Mouse (Mus musculus) cerebellum, postnatal 25 days (tissue): ENCODE results near the gene Lhpp.

Experiments used
- DNase-seq, 2 experiments: peaks; one replicate each; pipeline ENCODE4 v3.0.0; 2021; ENCODE audit warnings: mixed read lengths in 2 of 2

Lhpp gene

GRCm38 (mm10) chr7:132683923-132684322 is 73.5 kb downstream of the Lhpp start:
- peak in 1 of 2 experiments; percentile 49 for DNase-seq

GRCm38 (mm10) chr7:132686515-132686914 is 76.1 kb downstream of the Lhpp start:
- DNase-seq: no peak

DNA sequence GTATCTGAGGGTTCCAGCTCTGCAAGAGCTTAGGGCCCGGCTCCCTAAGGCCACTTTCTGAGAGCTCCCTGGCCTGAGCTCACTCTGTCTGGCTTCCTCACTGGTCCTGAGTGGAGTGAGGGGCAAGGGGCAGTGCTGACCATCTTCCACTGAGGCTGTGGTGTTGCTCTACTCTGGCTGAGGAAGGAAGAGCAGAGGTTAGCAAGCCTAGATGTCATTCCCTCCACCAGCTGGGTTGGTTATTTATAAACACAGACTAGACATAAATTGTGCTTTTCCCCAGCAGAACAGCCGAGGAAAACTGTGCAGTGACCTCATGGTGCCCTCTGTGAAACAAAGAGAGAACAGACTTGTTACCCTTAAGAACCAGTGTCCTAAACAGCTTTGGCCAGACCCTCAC is 77.5 kb downstream of the Lhpp start:
- DNase-seq: no peak

- DNase-seq: no peak
Observed at GRCm38 (mm10) chr7:132688721-132689120, 78.3 kb downstream of the Lhpp start.

GRCm38 (mm10) chr7:132689722-132690121 is 79.3 kb downstream of the Lhpp start:
- DNase-seq: no peak

- no peak for DNase-seq
Observed at GRCm38 (mm10) chr7:132690716-132691472, 80.5 kb downstream of the Lhpp start.

GRCm38 (mm10) chr7:132692719-132693118 is 82.3 kb downstream of the Lhpp start:
- peak; percentile 38 to 59 for DNase-seq

- no peak for DNase-seq
Observed at GRCm38 (mm10) chr7:132693561-132693960, 83.1 kb downstream of the Lhpp start.

DNA sequence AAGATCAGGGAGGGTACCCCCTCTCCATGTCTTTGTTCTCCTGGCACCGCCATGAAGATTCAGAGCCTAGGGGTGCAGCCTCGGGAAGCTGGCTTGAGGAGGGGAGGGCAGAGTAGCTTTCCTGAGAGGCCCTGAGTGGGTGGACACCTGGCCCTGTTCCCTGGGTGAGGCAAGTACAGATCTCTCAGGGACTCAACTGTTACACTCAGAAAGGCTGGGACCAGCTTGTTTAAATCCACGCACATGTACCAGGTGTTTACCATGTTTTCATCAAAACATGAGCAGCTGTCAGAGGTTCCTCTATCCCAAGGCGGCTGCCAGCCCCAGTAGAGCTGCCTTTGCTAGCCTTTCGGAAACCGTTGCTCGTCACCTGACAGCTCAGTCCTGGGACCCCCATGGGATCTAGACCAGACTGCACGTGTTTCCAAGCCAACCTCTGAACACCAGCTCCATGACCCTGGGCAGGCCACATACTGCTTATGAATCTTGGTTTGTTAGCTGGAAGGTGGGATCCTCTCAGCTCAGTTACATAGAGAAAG is 86.9 kb downstream of the Lhpp start:
- DNase-seq: no peak

- no peak for DNase-seq
Observed at GRCm38 (mm10) chr7:132698737-132699136, 88.3 kb downstream of the Lhpp start.

DNA sequence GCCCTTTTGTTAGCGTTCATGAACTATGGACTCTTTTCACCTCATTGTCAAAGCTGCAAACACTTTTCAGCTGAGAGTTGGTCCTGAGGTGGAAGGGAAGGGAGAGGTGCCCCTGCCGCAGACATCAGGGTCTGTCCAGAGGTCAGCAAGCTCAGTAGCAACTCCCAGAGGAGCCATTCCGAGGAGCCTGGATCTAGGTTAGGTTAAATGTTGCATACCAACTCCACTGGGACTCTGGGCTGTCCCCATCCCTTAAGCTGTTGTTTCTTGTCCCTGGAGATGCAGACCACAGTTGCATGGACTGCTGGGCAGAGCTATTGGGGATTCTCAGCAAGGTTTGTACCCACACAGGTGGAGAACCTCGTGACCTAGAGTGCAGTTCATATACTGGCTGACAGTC is 88.7 kb downstream of the Lhpp start:
- no peak for DNase-seq

DNA sequence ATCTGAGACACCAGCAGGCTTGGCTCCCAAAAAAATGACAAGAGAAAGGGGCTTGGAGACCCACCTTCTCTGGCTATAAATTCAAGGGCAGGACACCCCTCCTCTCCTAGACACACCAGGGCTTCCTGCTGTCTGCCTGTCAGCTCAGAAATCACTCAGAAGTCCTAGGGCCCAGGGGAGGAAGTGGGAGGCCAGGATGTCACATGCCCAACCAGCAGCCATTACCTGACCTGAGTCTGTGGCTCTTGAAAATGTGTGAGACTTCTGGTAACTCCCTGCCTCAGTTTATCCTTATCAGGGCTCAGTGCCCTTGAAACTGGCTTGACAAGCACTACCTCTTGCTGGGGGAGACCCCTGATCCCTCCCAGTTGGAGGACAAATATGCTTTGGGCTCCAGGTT is 89.2 kb downstream of the Lhpp start:
- DNase-seq: no peak

DNA sequence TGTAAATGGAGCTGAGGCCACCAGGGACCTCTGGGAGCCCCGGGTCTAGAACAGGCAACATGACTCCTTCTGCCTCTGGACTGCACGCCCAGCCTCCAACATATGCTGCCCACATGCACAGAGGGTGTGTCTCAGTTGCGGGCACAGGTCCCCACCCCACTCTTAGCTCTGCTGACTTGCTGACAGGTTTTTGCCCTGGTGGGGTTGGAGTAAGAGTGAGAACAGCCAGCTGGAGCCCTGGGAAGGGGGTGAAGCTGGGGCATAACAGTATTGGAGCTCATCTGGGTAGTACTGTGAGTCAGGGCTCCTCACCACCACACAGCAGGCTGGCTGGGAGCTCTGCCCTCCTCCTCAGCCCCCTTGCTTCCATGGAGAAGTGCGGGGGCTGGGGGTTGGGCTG is 89.7 kb downstream of the Lhpp start:
- no peak for DNase-seq

DNA sequence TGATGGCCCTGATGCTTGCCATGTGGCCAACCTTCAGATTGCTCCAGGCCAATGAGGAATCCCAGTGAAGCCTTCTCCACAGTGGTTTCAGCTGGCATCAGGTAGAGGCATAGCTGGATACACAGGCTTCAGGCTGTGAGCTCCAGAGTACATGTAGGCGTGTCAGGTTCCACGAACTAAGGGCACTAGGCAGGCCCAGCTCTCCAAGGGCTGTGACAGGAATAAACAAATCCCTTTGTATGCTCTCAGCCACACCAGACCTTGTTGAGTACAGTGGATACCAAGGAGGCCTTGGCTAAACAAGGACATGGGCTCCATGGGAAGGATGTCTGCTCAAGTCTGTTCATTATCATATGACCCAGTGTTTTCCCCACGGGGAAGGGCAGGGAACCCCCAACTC is 91.0 kb downstream of the Lhpp start:
- no peak for DNase-seq

- DNase-seq: no peak
Observed at GRCm38 (mm10) chr7:132702024-132702423, 91.6 kb downstream of the Lhpp start.

GRCm38 (mm10) chr7:132702492-132703070 is 92.1 kb downstream of the Lhpp start:
- DNase-seq: no peak

GRCm38 (mm10) chr7:132703515-132704309 is 93.3 kb downstream of the Lhpp start:
- peak in 1 of 2 experiments; percentile 11 for DNase-seq

GRCm38 (mm10) chr7:132704310-132704875 is 94.0 kb downstream of the Lhpp start:
- DNase-seq: peak in 1 of 2 experiments; percentile 28

GRCm38 (mm10) chr7:132705130-132705529 is 94.7 kb downstream of the Lhpp start:
- DNase-seq: peak; percentile 28 to 43

- no peak for DNase-seq
Observed at GRCm38 (mm10) chr7:132711579-132711978, 101.1 kb downstream of the Lhpp start.

DNA sequence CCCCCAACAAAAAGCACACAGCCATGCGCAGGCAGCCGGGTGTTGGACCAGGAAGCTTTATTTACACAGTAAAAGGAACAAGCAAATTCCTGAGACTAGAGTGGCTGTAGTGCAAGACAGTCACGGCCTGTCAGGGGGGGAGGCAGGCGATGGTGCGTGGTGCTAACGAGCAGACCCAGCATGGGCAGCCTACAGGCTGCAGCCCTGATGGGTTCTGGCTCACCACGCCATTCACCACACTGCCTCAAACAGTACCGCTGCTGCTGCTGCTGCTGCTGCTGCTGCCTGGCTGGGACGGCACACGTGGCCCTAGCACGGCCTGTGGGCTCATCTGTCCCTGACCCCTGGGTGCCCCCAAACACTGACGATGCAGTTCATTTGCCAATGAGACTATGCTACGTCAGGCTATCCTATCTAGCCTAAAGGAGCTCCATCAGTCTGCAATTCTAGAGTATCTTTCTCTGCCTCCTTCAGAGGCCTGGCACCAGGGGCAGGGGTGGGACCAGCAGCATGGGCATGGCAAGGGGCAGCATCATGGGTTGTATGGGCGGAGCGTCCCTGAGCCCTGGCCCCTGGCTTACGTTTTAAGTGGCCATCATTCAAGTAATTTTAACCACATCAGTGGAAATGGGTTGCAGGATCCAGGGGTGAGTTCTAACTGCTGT is 101.7 kb downstream of the Lhpp start:
- peak in 1 of 2 experiments; percentile 23 for DNase-seq

GRCm38 (mm10) chr7:132712956-132713355 is 102.5 kb downstream of the Lhpp start:
- DNase-seq: peak in 1 of 2 experiments; percentile 17
